Mouse (Mus musculus): Measurements from ENCODE around the gene Wdr46. TPM values are rescaled to one million over a fixed set of nuclear protein-coding genes. Genes with fewer than 3 reads are reported as not detected.
"Not testable (repeated sequence)": the region's sequence is repeated elsewhere in the genome, so short reads cannot be mapped to it uniquely, and the experiment has no call there.

Wdr46 gene
- total RNA-seq, 4 experiments from 2014 or later: 13.2 to 17.4 (median 14.9) TPM

DNA sequence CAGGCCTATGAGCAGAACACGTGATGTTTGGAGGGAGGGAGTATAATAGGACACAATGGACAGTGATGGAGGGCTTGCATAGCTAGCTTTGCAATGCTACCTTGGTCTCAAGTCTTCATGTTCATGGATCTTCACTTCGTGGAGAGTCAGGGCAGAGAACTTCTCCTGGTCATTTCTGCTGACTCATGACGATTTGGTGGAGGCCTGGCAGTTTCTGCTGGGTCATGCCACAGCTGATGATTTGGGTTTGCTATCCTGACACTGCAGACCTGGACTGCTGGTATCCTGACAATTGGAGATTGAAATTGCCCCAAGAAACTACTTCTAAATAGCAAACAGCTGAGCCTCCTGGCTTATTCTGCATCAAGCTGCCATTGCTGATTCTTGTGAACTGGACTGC, 33.1 kb downstream of the Wdr46 start:
- DNase-seq (ENCODE audit: low spot score in 2 of 2): no peak

DNA sequence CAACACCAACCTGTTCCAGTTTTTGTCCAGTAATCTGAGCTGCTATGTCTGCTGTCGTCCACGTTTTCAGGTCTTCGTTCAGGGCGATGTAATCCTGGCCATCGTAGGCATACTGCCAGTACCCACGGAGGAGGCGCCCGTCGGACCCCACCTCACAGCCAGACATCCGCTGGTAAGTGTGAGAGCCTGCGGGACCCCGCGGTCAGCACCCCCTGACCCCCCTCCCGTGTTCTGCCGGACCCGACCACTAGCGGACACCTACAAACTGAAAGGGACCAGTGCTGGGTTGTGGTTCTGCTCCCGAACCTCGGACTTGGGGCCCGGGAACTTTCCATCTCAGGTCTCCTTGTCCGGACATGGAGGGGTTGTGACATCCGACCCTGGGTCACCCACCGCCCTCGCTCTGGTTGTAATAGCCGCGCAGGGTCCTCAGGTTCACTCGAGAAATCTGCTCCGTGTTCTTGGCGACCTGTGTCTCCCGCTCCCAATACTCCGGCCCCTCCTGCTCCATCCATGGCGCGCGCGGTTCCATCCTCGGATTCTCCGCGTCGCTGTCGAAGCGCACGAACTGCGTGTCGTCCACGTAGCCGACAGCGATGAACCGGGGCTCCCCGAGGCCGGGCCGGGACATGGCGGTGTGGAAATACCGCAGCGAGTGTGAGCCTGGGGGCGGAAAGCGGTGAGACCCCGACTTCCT, 37.5 kb downstream of the Wdr46 start:
- DNase-seq (ENCODE audit: low spot score in 2 of 2): no peak

DNA sequence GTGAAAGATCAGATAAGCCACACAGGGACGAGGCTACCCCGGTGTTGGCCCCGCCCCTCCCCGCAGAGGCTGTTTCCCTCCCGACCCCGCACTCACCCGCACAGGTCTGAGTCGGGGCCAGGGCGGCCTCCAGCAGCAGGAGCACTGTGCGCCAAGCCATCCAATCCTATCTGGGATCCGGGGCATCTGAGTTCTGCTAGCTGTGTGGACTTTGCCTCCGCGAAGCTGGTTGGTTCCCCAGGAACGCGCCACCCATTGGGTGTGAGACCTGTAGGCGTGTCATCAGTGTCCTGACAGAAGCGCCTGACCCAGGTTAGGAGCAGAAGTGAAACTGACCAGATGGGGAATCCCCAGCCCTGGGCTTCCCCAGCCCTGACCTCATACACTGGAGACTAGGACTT, 38.2 kb downstream of the Wdr46 start:
- peak in 1 of 2 experiments; percentile 29 for DNase-seq (ENCODE audit: low spot score in 2 of 2)

DNA sequence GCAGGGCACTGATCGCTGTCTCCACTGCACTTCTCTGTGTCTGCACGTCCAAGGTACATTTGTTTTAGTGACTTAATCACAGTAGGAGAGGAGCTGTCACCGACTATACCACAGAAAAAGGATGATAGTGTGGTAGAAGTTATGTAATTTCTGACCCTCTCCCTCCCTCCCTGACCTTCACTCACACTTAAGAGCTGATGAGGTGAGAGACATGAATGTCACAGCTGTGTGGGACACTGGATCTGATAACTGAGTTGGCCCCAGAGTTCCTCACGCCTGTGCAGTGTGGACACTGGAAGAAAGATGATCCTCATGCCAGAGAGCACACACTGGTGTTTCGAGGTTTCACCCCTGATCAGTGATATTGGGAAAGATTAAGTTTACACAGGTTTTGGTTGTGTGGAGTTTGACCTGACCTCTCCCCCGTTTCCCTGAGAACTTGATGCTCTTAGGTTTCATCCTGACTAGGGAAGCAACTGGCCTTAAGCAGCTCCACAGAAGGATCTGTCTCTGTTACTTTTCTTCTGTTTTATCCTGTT, 39.1 kb downstream of the Wdr46 start:
- DNase-seq (ENCODE audit: low spot score in 2 of 2): no peak

DNA sequence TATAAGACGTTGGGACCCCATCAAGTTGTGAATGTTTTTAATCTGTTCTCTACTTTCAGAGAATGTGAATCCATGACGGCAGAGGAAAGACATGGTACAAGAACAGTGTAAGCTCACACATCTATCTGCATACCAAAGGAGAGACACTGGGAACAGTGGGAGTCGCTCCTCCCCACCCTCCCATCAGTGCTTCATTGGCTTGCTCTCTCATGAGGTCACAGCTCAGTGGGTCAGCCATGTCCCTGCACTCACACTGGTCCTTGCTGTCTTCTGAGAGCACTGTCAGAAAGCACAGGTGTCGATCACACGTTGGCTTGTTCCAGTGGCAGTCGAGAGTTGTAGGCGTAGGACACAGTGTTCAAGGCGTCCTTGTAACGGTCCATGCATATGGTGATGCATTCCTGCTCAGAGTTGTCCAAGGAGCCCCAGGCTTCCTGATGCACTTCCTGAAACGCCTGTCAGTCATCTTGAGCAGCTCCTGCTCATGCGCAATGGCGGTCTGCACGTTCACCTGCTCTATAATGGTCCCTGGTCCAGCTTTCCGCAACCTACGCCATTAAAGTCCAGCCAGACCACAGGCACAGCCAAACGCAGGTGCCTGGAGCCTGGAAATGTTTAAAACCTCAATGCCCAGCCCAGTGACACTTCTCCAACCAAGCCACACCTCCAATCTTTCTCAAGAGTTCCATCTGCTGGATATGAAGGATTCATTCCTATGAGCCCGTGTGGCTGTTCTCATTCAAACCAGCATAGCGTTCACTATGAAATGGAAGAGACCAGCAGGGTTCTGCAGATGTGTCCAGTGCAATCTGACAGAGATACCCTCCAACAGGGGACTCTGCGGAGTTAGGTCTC, 39.9 kb downstream of the Wdr46 start:
- no peak for DNase-seq (ENCODE audit: low spot score in 2 of 2)

DNA sequence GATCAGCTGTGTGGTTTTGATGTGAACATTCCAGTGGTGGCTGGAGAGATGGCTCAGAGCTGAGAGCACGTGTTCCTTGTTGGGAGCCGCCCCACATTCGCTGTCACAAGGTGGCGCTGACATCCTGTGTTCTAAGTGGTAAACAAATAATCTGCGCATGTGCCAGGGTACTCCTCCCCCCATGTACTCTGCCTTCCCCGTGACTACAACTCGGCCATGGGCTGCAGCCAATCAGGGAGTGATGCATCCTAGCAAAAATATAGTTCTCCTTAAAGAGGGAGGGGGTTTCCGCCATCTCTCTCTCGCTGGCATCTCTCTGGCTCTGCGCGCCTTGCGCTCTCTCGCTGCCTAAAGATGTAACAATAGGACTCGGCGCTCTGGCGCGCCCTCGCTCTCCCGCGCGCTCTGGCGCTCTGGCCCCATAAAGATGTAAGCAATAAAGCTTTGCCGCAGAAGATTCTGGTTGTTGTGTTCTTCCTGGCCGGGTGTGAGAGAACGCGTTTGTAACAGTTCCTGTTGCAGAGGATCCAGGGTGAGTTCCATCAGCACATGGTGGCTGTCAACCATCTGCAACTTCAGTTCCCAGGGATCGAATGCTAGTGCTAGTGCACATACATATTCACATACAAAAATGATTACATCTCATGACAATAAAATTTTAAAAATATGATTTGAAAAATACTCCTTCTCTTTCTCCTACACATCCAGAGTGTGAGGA, 40.9 kb downstream of the Wdr46 start:
- peak; percentile 92 for DNase-seq (ENCODE audit: low spot score in 2 of 2)

DNA sequence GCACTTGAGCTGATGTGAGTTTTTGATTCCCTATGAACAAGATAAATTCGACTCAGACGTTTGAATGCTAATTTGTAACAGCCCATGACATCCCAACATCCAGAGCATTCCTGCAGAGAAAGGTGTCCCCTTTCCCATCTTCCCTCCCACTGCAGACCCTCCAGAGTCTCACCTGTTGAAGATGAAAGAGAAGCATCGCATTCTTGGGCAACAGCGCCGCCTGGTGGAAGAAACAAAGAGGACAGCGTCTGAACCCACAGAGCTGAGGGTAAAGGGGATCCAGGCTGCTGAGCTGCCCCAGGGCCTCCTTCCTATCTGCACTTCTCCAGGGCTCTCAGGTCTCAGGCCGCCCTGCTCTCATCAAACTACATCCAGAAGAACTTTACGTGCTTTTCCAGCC, 41.7 kb downstream of the Wdr46 start:
- peak in 1 of 2 experiments; percentile 60 for DNase-seq (ENCODE audit: low spot score in 2 of 2)

DNA sequence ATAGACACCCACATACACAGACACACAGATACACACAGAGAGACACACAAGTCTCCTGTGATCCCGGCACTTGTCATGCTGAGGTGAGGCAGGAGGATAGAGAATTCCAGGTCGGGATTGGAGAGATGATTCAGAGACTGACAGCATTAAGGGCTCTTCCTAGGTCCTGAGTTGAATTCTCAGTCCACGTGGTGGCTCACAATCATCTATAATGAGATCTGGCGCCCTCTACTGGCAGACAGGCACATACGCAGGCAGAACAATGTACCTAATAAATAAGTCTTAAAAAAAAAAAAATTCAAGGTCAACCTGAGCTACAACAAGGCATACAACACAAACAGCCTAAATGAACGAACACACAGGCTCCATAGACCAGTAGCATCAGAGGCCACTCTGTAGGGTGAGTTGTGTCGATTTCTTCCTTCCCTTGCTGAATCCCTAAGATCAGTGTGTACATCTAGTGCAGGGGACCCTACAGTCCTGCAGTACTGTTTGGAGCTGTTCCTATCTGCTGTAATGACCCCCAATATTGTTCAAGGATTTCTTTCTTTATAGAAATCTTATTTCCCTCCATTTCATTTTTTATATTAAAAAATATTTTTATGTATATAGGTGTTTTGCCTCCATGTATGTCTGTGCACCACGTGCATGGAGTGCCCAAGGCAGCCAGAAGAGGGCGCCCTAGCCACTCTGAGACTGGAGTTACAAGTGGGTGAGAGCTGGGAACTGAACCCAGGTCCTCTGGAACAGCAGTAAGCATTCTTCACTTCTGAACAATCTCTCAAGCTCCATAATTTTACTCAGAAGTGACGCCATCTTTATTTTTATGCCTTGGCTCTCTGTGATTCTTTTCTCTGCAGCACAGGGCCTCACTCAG, 51.6 kb downstream of the Wdr46 start:
- no peak for DNase-seq (ENCODE audit: low spot score in 2 of 2)

DNA sequence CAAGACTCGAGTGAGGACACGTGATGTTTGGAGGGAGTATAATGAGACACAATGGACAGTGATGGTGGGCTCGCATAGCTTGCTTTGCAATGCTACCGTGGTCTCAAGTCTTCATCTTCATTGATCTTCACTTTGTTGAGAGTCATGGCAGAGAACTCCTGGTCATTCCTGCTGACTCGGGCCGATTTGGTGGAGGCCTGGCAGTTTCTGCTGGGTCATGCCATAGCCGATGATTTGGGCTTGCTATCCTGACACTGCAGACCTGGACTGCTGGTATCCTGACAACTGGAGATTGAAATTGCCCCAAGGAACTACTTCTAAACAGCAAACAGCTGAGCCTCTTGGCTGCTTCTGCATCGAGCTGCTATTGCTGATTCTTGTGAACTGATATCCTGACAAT, 54.5 kb downstream of the Wdr46 start:
- no peak for DNase-seq (ENCODE audit: low spot score in 2 of 2)

DNA sequence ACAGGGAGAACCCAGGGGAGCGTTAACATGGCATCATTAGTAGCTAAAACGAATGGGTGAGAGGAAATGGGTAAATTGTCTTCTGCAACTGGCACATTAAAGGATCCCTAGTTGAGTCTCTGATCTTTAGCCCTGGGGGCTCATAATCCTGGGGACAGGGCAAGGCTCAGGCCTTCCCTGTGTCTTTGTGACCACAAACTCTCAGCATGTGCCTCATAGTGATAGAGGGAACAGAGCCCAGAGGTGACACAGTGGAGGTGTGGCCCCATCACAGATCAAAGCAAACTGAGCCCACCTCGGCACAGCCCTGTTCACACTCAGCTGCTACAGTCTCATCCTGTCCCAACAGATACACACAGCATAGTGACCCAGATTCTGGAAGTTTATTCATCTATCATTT, 55.2 kb downstream of the Wdr46 start:
- no peak for DNase-seq (ENCODE audit: low spot score in 2 of 2)

DNA sequence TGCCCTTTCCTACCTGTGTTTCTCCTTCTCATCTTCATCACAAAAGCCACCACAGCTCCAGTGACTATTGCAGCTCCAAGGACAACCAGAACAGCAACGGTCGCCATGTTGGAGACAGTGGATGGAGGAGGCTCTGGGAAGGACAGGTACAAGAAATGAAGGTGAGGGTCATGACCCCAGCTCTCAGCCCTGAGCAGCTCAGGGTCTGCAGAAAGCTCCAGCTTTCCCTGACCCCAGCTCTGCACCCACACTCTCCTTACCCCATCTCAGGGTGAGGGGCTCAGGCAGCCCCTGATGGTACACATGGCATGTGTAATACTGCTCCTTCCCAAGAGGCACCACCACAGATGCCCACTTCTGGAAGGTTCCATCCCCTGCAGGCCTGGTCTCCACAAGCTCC, 56.6 kb downstream of the Wdr46 start:
- DNase-seq (ENCODE audit: low spot score in 2 of 2): not testable (repeated sequence)

DNA sequence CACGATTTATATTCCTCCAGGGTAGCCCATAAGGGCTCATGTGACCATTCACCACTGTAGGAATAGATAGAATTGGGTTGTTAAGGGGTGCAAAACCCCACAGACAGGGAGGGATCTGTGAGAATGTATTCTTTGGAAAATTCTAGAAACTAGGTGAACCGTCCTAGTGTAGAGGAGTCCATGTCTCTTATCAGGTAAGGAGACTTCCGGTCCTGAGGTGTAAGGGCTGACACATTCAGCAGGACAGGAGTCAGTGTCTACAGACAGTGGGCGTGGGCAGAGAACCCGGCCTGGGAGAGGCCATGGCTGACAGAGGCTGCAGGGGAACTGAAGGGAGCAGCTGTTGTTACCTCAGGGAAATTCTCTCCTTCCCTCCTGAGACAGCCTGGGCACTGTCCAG, 58.2 kb downstream of the Wdr46 start:
- DNase-seq (ENCODE audit: low spot score in 2 of 2): not testable (repeated sequence)

Other genes with a start within 250 kb of the Wdr46 start
- 10 to 100 TPM; 73.7 to 87.2 (median 80.7) TPM for gene March2, start 222.0 kb upstream of the Wdr46 start, total RNA-seq (2022)
- 100 to 1,000 TPM; 272 to 320 (median 292) TPM for gene Rab11b, start 180.1 kb upstream of the Wdr46 start, total RNA-seq (2022)
- 1 to 10 TPM; 1.7 to 3.0 (median 2.2) TPM for gene Angptl4, start 158.8 kb upstream of the Wdr46 start, total RNA-seq (2022)
- 10 to 100 TPM; 26.9 to 41.2 (median 31.4) TPM for gene Kank3, start 130.1 kb upstream of the Wdr46 start, total RNA-seq (2022)
- 100 to 1,000 TPM; 686 to 890 (median 782) TPM for gene Rps28, start 116.1 kb upstream of the Wdr46 start, total RNA-seq (2022)
- gene Ndufa7, start 116.1 kb upstream of the Wdr46 start, total RNA-seq (2022): 100 to 1,000 TPM; 196 to 215 (median 203) TPM
- 10 to 100 TPM; 22.8 to 26.0 (median 25.1) TPM for gene Cd320, start 97.6 kb upstream of the Wdr46 start, total RNA-seq (2022)
- gene Gm7029, start 66.8 kb upstream of the Wdr46 start, total RNA-seq (2022): not detected
- 1 to 10 TPM; 1.9 to 2.6 (median 2.5) TPM for gene Kifc1, start 50.0 kb upstream of the Wdr46 start, total RNA-seq (2022)
- 1 to 10 TPM in 2 of 4 experiments, not detected in 2; 1.4 to 1.8 TPM for gene Platr17, start 35.5 kb upstream of the Wdr46 start, total RNA-seq (2022)
- gene Daxx, start 31.2 kb upstream of the Wdr46 start, total RNA-seq (2022): 10 to 100 TPM; 24.2 to 27.1 (median 26.1) TPM
- gene Tapbp, start 24.8 kb upstream of the Wdr46 start, total RNA-seq (2022): 10 to 100 TPM; 39.9 to 87.4 (median 58.2) TPM
- 10 to 100 TPM; 28.8 to 36.0 (median 32.5) TPM for gene Zbtb22, start 24.8 kb upstream of the Wdr46 start, total RNA-seq (2022)
- 10 to 100 TPM; 64.3 to 90.9 (median 81.8) TPM for gene Rgl2, start 11.1 kb upstream of the Wdr46 start, total RNA-seq (2022)
- gene Pfdn6, start 317 bp upstream of the Wdr46 start, total RNA-seq (2022): 10 to 100 TPM; 68.7 to 93.1 (median 76.1) TPM
- 1 to 10 TPM; 4.7 to 7.4 (median 6.9) TPM for gene B3galt4, start 10.8 kb downstream of the Wdr46 start, total RNA-seq (2022)
- gene Vps52, start 15.2 kb downstream of the Wdr46 start, total RNA-seq (2022): 10 to 100 TPM; 81.4 to 91.3 (median 81.9) TPM
- gene Rps18, start 15.3 kb downstream of the Wdr46 start, total RNA-seq (2022): 100 to 1,000 TPM; 273 to 401 (median 339) TPM
- gene H2-K1, start 59.7 kb downstream of the Wdr46 start, total RNA-seq (2022): 100 to 1,000 TPM in 1 of 4 experiments, 10 to 100 TPM in 3; 29.6 to 138 (median 63.9) TPM
- 10 to 100 TPM; 34.8 to 44.1 (median 42.7) TPM for gene Ring1, start 84.0 kb downstream of the Wdr46 start, total RNA-seq (2022)
- gene H2-Ke6, start 87.4 kb downstream of the Wdr46 start, total RNA-seq (2022): 10 to 100 TPM; 57.9 to 62.2 (median 58.3) TPM
- 100 to 1,000 TPM in 1 of 4 experiments, 10 to 100 TPM in 3; 77.1 to 106 (median 92.6) TPM for gene Slc39a7, start 91.0 kb downstream of the Wdr46 start, total RNA-seq (2022)
- 10 to 100 TPM; 70.8 to 85.4 (median 78.0) TPM for gene Rxrb, start 91.2 kb downstream of the Wdr46 start, total RNA-seq (2022)
- gene Col11a2, start 98.8 kb downstream of the Wdr46 start, total RNA-seq (2022): 10 to 100 TPM; 22.6 to 30.2 (median 27.5) TPM
- gene H2-Oa, start 151.7 kb downstream of the Wdr46 start, total RNA-seq (2022): 1 to 10 TPM in 2 of 4 experiments, not detected in 2; 2.6 to 3.6 TPM
- gene H2-DMa, start 178.9 kb downstream of the Wdr46 start, total RNA-seq (2022): 10 to 100 TPM; 31.5 to 37.7 (median 34.2) TPM
- gene Brd2, start 182.0 kb downstream of the Wdr46 start, total RNA-seq (2022): 100 to 1,000 TPM; 190 to 204 (median 197) TPM
- 1 to 10 TPM in 2 of 4 experiments, under 1 TPM in 2; 0.51 to 3.5 (median 2.1) TPM for gene H2-DMb2, start 202.6 kb downstream of the Wdr46 start, total RNA-seq (2022)
- gene H2-DMb1, start 212.4 kb downstream of the Wdr46 start, total RNA-seq (2022): 1 to 10 TPM; 3.4 to 9.7 (median 6.0) TPM
- 10 to 100 TPM in 1 of 4 experiments, 1 to 10 TPM in 3; 2.5 to 10.6 (median 5.8) TPM for gene Tap1, start 246.9 kb downstream of the Wdr46 start, total RNA-seq (2022)
- 1 to 10 TPM; 3.9 to 9.0 (median 5.8) TPM for gene Psmb9, start 247.1 kb downstream of the Wdr46 start, total RNA-seq (2022)

All from layer of hippocampus, adult 8-10 months (tissue).